Mouse (Mus musculus): Measurements from ENCODE around the gene Olfr862.

Gene Olfr862

GRCm38 (mm10) chr9:19887904-19888303 lies at the start of gene Olfr862:
Gene Olfr862, minus strand, starts transcription at chr9:19888004.
- no peak for DNase-seq (ENCODE audit: low spot score in 2 of 2)

- no peak for DNase-seq (ENCODE audit: low spot score in 2 of 2)
Measured at GRCm38 (mm10) chr9:19916565-19916964, 28.8 kb upstream of the Olfr862 start, which contains the start of gene Olfr77. Gene Olfr77, plus strand, starts transcription at chr9:19916865.

- no peak for DNase-seq (ENCODE audit: low spot score in 2 of 2)
Measured at GRCm38 (mm10) chr9:19911170-19911569, 23.4 kb upstream of the Olfr862 start.

GRCm38 (mm10) chr9:19849647-19850046 lies 38.2 kb downstream of the Olfr862 start, which contains the start of gene Olfr860:
Gene Olfr860, minus strand, starts transcription at chr9:19849747.
- DNase-seq (ENCODE audit: low spot score in 2 of 2): no peak

Measured in right cerebral cortex, postnatal 36 days (tissue).